Mouse (Mus musculus) megakaryocyte, embryonic 14.5 days (primary cell): ENCODE data around the gene Usp39. TPM values are rescaled to one million over a fixed set of nuclear protein-coding genes. Genes with fewer than 3 reads are reported as not detected.

ENCODE experiments used
- H3K27me3 ChIP-seq: replicated peaks from 2 replicates; pipeline ENCODE3; 2012; ENCODE audit warnings: inconsistent platforms
- H3K36me3 ChIP-seq: replicated peaks from 2 replicates; pipeline ENCODE3; 2012; ENCODE audit warnings: low read length, inconsistent platforms, mixed read lengths
- H3K4me1 ChIP-seq: 2 replicates; pipeline ENCODE4 v1.6.1; 2012; ENCODE audit warnings: inconsistent platforms
- H3K4me3 ChIP-seq: replicated peaks from 2 replicates; pipeline ENCODE3; 2012; ENCODE audit warnings: moderate library complexity, mild to moderate bottlenecking, inconsistent platforms
- H3K9me3 ChIP-seq: 2 replicates; pipeline ENCODE4 v1.6.1; 2012; ENCODE audit warnings: inconsistent platforms
- FLI1 ChIP-seq: IDR thresholded peaks from 2 replicates; pipeline ENCODE4 v1.6.1; 2012; ENCODE audit warnings: low read length, inconsistent platforms, mixed read lengths
- GATA1 ChIP-seq: IDR thresholded peaks from 3 replicates; pipeline ENCODE4 v1.6.1; 2012; ENCODE audit warnings: mixed read lengths, low read length, inconsistent platforms, borderline replicate concordance
- polyA plus RNA-seq: library from polyadenylated mRNA; stranded (reverse); fragments of >175 nt; gene quantifications from 2 replicates; pipeline ENCODE4 v1.2.3, GENCODE M21; 2012; ENCODE audit warnings: low replicate concordance; ENCODE audit not compliant: insufficient read depth

Usp39 gene
- polyA plus RNA-seq, 1 experiment, result 27.8 TPM

- TF ChIP-seq GATA1 (no peak), FLI1 (no peak)
- no peak overlapping the region for H3K4me3 ChIP-seq
- H3K27me3 ChIP-seq, result no peaks in the 10 kb centered on the region
- H3K4me1 ChIP-seq, result peaks cover 100% of the 10 kb centered on the region
- no peaks in the 10 kb centered on the region for H3K9me3 ChIP-seq
- peaks cover 10% of the 10 kb centered on the region for H3K36me3 ChIP-seq
Observed at GRCm38 (mm10) chr6:72270258-72270657, 74.7 kb downstream of the Usp39 start.

Other genes starting within 250 kb of the Usp39 start
- gene St3gal5, start 247.6 kb downstream of the Usp39 start, polyA plus RNA-seq, result 10.8 and 22.3 TPM in 2 replicates
- gene Atoh8, start 109.6 kb downstream of the Usp39 start, polyA plus RNA-seq, result 51.0 and 108 TPM in 2 replicates
- gene Sftpb, start 40.6 kb downstream of the Usp39 start, polyA plus RNA-seq, result 2.7 and 3.5 TPM in 2 replicates
- 3.9 and 10.7 TPM in 2 replicates for gene 0610030E20Rik, start 2.1 kb upstream of the Usp39 start, polyA plus RNA-seq
- 48.1 and 129 TPM in 2 replicates for gene Tmem150a, start 10.3 kb upstream of the Usp39 start, polyA plus RNA-seq
- 64.6 and 113 TPM in 2 replicates for gene Rnf181, start 21.8 kb upstream of the Usp39 start, polyA plus RNA-seq
- gene Vamp5, start 35.3 kb upstream of the Usp39 start, polyA plus RNA-seq, result 12.5 and 61.7 TPM in 2 replicates
- 31.1 and 174 TPM in 2 replicates for gene Vamp8, start 45.5 kb upstream of the Usp39 start, polyA plus RNA-seq
- gene Ggcx, start 69.1 kb upstream of the Usp39 start, polyA plus RNA-seq, result 4.8 and 8.6 TPM in 2 replicates
- 1.6 and 17.1 TPM in 2 replicates for gene Mat2a, start 94.4 kb upstream of the Usp39 start, polyA plus RNA-seq
- 0.10 TPM in 1 of 2 replicates, not detected in the other for gene Sh2d6, start 176.5 kb upstream of the Usp39 start, polyA plus RNA-seq
- 7.6 and 140 TPM in 2 replicates for gene Capg, start 199.2 kb upstream of the Usp39 start, polyA plus RNA-seq